Mouse (Mus musculus): ENCODE data around the gene Gh.

The Gh gene

DNA sequence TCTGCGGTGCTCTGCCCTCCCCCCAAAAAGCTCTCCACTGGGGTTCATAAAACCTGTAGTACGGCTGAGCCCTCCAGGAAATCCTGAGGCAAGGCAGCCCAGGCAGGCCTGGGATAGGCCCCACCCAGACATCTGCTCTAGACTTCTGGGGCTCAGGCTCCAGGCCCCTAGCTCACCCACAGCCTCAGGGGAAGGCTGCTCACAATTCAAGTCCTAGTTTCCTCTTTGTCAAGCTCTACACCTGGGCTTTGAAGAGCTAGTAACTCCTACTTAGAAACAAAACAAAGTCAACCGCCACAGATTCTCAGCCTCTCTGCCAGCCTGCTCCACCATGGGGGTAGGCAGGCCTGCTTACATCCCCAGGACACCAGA lies 32.6 kb downstream of the Gh start:
- peak; percentile 31 for DNase-seq (ENCODE audit: low read depth, low spot score)

DNA sequence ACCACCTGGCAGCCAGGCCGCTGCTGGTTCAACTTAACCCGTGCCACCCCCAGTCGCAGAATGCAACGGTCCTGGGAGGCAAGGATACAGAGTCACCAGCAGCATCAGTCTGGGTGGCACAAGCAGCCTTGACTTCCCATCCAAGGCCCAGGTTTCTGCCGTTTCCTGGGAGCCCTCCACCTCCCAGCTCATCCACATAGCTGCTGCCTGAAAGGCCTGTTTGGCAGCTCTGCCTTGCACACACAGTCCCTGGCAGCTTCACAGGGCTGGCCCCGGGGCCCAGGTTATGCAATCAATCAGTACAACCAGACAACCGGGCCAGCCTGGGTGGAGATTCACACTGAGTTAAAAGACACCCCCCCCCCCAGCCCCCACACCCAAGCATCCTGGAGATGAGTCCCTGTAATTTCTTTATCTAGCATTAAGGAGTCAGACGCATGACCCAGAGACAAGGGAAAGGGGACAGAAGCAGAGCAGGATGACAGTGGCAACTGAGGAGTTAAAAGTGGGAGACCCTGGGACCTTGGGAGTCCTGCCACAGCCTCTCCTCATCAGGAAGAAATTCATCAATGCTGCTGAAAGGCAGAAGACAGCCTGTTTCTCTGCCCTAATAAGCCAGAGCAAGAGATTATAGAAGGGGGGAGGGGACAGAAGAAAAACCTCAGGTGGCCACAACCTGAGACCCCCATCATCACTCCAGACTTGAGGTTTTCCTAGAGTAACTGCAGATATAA lies 33.2 kb downstream of the Gh start:
- no peak for DNase-seq (ENCODE audit: low read depth, low spot score)

DNA sequence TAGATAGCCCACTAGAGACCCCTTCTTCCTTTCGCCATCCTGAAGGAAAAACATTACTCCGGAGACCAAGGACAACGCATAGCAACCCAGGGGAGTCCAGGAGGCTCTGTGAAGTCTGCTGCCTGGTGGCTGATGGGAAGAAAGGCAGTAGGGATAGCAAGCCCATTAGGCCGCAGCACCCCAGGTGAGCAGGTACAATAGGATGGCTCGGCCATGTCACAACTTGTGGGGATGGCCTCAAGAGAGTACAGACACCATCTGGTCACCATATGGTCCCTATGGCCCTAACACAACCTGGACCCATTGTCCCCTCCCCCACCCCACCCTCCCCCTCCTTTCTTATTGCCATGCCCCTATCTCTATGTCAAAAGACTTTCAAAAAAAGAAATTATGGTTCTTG lies 33.8 kb downstream of the Gh start:
- DNase-seq (ENCODE audit: low read depth, low spot score) = no peak

DNA sequence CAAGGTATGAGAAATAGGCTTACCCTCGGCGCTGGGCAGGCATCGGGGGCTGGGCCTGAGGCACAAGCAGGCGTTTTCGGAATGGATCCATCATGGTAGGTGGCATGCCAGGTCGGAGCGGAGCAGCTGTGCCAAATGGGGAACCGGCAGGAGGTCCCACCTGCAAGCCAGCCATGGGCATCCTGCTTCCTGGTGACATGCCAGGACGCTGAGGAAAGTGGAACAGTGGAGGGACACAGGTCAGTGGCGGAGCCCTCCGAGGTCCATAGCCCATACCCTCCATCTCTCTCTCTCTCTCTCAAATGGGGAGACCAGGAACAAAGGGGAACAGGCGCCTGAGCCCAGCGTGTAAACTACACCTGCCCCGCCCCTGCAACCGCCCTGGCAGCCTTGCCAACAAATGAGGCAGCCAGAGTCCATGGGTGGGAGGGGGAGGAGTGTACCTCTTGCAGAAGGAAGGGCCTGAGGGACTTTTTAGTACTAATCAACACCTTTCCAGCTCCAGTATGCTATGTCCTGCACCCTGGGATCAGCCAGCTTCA lies 34.3 kb downstream of the Gh start:
- no peak for DNase-seq (ENCODE audit: low read depth, low spot score)

DNA sequence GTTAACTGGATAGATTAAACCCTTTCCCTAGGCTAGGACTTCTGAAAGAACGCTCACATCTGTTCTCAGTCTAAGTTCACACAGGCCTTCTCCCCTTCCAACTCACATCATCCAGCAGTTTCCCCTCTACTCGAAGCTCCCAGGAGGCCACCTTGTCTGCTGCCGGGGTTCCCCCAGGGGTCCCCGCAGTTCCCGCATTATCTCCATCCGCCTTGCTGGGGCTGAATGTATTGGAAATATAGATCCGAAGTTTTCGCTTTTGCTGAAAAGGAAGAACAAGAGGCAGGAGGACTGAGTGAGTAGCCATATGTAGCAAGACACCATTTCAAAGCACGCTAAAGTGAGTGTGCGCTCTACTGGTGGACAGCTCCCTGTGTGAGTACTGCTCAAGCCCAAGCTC lies 35.2 kb downstream of the Gh start:
- DNase-seq (ENCODE audit: low read depth, low spot score) = no peak

DNA sequence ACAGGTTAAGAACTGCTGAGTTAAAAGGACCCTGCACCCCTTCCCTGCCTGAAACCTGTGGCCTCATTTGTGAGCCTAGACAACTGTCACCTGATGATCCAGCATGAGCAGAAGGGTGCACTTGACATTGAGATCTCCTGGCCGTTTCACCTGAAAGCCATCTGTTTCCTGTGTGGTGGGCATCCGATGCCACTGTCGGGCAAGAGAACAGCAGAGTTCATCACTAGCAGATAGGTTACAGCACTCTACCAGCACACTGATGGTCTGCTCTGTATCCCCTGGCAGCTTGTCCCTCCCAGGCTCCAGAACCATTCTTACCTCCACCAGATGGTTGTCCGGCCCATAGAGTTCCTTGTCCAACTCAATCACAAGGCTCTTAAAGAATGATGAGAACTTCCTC lies 36.1 kb downstream of the Gh start:
- DNase-seq (ENCODE audit: low read depth, low spot score) = no peak

DNA sequence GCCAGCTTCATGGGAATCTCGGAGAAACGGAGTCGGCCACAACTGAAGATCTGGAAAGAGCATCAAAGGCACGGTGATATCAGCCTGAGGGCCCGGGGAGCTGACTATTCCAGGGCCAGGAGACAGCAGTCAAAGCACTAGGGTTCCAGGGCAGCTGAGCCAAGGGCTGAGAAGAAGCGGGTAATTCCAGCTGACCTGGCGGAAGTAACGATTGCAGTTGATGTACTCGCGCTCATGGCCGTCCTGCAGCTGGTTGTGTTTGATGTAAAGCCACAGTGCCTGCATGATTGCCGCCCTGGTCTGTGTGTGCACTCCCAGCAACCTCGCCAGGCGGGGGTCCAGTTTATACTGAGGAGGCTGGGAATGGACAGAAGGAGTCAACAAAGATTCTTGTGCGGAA lies 36.7 kb downstream of the Gh start:
- no peak for DNase-seq (ENCODE audit: low read depth, low spot score)

DNA sequence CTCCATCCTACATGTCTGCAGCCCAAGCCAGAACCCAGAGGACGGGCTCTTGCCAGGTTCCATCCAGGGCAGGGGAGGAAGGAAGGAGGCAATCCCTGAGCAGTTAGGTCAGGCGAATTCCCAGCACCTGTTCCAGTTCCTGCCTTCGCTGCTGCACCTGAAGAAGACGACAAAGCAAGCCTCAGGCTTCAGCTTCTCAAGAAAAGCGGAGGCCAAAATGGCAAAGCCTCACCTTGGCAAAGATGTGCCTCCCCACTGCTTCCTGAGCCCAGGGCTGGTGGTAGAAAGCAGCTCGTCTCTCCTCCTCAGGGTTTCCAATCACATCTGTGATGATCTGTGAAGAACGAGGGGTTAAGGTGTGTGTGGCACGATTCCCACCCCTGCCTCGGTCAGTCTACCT lies 37.7 kb downstream of the Gh start:
- DNase-seq (ENCODE audit: low read depth, low spot score) = no peak

DNA sequence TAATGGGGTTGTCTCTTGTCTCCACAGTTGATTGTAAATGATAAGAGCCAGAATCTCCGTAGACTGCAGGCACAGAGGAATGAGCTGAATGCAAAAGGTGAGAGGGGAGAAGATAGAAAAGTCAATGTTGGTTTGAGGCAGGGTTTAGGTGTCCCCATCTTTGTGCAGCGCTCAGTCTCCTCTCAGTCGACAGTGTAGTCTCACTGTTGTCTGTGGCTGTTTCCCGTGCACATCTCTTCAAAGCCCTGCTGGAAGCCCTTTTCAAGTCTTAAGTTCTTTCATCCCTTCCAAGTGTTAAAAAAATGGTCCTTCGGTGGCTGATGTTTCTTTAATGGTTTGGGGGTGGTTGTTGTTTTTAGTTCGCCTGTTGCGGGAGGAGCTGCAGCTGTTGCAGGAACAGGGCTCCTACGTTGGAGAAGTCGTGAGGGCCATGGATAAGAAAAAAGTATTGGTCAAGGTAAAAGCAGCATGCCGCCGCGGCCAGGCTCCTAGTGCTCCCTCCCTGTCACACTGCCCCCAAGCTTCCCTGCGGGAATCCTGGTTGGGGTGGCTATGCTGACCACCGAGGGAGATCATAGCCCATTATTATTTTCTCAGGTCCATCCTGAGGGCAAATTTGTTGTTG lies 40.7 kb downstream of the Gh start:
- no peak for DNase-seq (ENCODE audit: low read depth, low spot score)

DNA sequence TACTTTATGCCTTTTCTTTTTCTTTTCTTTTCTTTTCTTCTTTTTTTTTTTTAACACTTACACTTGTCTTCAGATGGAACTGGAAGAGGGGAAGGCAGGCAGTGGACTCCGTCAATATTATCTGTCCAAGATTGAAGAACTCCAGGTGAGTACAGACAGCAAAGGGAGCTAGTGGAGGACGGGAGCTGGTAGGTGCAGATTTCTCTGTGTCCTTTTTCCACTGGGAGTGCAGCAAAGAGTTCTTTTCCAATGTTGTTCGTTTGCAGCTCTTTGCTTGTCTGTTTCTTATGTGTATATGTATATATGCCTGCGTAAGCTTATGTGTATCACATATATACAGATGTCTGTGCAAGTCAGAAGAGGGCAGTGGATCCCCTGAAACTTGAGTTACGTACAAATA lies 44.9 kb downstream of the Gh start:
- no peak for DNase-seq (ENCODE audit: low read depth, low spot score)

DNA sequence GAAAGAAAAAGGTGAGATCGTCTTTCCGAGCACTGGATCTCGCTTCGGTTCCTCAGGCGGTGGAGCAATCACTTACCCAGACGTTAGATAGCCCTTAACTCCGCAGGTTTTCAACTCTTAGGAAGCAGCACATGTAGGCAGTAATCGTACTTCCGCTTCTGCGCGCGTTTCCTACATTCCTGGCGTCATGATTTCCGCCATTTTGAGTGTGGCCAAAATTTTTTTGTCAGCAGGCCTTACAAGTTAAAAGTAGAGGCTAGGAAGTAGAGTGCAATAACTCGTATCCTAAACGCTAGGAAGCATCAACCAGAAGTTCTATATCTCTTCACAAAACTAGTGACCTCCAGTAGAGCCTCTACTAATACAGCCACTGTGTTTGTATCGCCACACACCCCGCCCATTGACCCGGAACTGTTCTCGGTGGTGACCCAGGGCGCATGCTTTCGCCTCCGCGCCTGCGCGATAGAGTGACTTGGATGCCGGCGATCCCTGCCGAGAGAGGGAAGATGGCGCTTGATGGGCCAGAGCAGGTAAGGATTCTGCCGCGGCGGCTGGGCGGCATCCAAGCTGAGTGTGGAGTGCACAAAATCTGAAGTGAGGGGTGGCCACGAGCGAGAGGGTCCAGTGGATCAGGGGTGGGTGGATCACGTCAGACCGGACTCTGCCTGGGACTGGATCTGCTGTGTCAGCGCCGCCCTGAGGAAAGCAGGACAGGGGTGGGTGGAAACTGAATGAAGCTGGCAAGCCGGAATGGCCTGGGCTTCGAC lies 45.8 kb downstream of the Gh start, which contains the start of the genes Ftsj3 and Psmc5:
Gene Ftsj3, minus strand, starts transcription at position 395 of the 767 bp plus-strand sequence.
Gene Psmc5, plus strand, starts transcription at position 470 of the 767 bp plus-strand sequence.
- DNase-seq (ENCODE audit: low read depth, low spot score) = peak; percentile 98

DNA sequence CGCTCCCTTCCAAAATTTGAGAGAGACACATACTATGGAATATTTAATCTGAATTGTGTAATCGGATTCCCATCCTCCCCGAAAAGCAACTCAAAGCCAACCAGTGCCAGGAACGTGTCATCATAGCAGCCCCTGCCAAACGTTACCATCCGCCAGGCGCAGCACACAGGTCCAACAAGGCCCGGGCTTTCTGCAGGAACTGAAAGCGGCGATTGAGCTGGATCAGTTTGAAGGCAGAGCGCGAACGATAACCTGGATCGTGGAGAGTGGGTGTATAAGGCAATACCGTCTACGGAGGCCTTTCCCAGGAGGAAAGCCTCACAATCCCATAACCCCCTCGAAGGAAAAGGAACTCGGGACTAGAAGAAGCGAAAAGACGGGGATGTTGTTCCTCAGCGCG lies 46.5 kb downstream of the Gh start:
- DNase-seq (ENCODE audit: low read depth, low spot score) = no peak

DNA sequence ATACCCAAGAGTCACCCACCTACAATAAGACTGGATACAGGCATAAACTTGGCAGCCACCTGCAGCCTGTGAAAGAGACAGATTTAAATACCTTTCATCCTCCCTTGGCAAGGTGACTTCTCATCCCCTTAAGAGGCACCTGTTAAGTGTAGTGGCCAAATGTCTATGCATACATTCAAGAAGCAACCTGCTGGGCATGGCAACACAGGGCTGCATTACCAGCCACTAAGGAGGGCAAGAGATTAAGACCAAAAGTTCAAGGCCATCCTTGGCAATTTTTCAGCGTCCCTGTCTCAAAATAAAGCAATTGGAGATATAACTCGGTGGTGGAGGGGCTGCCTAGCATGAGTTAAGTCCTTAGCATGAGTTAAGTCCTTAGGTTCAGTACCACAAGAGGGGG lies 46.9 kb downstream of the Gh start:
- no peak for DNase-seq (ENCODE audit: low read depth, low spot score)
